Mouse (Mus musculus): ENCODE results near the gene Olfr1135.

Gene Olfr1135

GRCm38 (mm10) chr2:87673564-87673963 is at the start of gene Olfr1135:
Olfr1135 (minus strand) TSS chr2:87673664.
- no peak for DNase-seq

- DNase-seq: no peak
Measured at GRCm38 (mm10) chr2:87713079-87713478, 39.6 kb upstream of the Olfr1135 start, which contains the start of gene Olfr1137. Olfr1137 (minus strand) TSS chr2:87713179.

- DNase-seq: no peak
Measured at GRCm38 (mm10) chr2:87693847-87694246, 20.4 kb upstream of the Olfr1135 start, which contains the start of gene Olfr1136. Olfr1136 (minus strand) TSS chr2:87693947.

- no peak for DNase-seq
Measured at GRCm38 (mm10) chr2:87658360-87658759, 15.1 kb downstream of the Olfr1135 start, which contains the start of gene Olfr1134. Olfr1134 (minus strand) TSS chr2:87658460.

- DNase-seq: no peak
Measured at GRCm38 (mm10) chr2:87647274-87647673, 26.2 kb downstream of the Olfr1135 start, which contains the start of gene Olfr1133. Olfr1133 (minus strand) TSS chr2:87647374.

DNA sequence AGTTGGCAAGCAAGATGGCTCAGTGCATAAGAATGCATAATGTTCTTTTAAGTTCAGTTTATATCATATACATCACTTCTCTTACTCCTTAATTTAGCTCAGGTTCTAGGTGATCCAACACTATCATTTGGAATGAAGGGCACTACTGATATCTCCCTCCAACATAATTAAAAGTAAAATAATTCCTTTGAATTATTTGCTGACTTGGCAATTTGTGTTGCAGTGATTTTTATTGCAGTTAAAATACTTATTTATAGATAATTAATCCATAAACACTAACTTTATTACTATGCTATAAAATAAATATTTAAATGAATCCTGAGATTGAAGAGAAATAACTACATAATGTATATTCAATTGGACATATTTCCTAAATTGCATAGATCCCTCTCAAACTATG is 31.0 kb downstream of the Olfr1135 start:
- no peak for DNase-seq

GRCm38 (mm10) chr2:87637435-87637834 is 36.0 kb downstream of the Olfr1135 start, which contains the start of gene Olfr1132:
Olfr1132 (minus strand) TSS chr2:87637535.
- DNase-seq: no peak

- DNase-seq: no peak
Measured at GRCm38 (mm10) chr2:87626804-87627203, 46.7 kb downstream of the Olfr1135 start, which contains the start of gene Olfr1131. Olfr1131 (plus strand) TSS chr2:87627104.
